Mouse (Mus musculus) bone marrow macrophage, adult 2 months (primary cell): ENCODE data around the gene Ttc23.

Experiments
- CTCF ChIP-seq: IDR thresholded peaks from 2 replicates; pipeline ENCODE4 v1.5.1; 2012; ENCODE audit warnings: low read depth, mild to moderate bottlenecking, low read length, moderate library complexity
- POLR2A ChIP-seq: IDR thresholded peaks from 2 replicates; pipeline ENCODE4 v1.6.1; 2012; ENCODE audit warnings: mild to moderate bottlenecking, low read depth, low read length, borderline replicate concordance

- TF ChIP-seq CTCF (peak; percentile 59), POLR2A (no peak)
Observed at GRCm38 (mm10) chr7:67803015-67803856, 156.0 kb downstream of the Ttc23 start.
